Mouse (Mus musculus): ENCODE results near the gene Glis2.
A peak's percentile ranks its signal among the peaks of the same experiment; 100 is the strongest.

Glis2 gene

DNA sequence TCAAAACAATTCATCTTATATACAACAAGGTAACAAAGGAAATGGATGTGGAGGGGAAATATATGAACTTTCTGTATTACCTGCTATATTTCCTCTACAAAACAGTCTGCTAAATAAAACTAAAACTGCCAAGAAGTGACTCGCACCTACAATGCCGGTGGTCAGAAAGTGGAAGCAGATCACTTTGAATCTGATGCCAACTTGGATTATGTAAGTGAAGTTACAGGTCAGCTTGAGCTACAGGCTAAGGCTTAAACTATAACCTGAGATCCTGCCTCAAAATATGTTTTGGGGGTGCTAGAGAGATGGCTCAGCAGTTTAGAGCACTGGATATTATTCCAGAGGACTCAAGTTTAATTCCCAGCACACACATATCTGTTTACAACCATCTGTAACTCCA, 71.2 kb downstream of the Glis2 start:
- no peak for DNase-seq

DNA sequence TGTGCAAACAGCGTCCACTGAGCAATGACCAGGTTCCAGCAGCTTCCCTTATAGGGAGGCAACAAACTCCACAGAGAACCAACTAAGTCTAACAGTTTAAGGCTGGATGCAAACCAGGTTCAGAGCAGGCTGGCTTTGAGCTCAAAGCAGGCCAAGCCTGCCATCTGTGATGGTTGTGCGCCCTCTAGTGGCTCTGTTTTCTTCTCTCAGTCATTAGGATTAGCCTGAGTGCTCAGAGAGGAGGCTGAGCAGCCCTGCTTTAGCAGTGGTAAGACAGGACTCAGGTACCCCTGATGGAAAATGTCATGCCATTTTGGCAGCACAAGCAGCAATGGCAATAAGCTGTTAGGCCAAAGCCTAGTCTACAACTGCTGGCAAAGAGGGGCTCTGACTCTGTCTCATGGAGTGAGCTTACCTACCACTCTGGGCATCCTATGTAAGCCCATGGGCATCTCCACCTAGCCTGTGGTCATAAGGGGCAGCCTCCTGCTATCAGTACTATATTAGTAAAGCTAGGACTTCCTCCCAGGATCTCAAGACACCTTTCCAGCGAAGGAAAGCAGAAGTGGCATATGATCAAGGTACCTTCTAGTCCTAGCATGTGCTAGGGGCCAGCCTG, 72.8 kb downstream of the Glis2 start:
- DNase-seq = peak; percentile 90

DNA sequence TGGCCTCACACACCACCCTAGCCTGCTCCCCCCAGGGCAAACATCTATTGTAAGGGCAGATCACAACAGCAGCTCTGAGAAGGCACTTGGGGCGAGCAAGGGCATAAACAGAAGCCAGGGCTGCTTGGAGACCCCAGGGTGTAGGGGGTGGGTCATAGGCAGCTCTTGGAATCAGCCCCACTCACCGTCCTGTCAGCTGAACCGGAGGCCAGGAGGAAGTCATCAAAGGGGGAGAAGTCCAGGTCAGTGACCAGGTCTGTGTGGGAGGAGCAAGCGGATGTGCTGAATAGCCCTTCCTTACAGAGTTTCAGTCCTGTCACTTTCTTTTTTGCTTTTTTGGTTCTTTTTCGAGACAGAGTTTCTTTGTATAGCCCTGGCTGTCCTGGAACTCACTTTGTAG, 75.8 kb downstream of the Glis2 start:
- no peak for DNase-seq

DNA sequence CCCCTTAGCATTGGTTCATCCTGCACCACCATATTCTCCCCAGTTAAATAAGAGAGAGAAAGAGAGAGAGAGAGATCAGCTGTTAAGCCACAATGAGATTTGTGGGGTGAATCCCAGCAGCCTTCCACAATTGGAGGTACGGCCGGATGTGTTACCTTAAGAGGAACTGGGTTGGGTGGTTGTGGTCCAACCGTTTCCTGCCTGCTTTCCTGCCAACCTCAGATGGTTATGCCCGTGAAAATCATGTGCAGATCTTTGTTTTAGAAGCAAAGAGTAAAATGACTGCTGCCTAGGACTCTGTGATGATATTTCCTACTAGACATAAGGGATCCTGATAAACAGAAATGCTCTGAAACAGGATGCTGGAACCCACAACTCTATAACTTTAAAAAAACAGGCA, 79.6 kb downstream of the Glis2 start:
- peak; percentile 80 for DNase-seq
